Mouse (Mus musculus): ENCODE data around the gene Iqsec2.

The Iqsec2 gene

DNA sequence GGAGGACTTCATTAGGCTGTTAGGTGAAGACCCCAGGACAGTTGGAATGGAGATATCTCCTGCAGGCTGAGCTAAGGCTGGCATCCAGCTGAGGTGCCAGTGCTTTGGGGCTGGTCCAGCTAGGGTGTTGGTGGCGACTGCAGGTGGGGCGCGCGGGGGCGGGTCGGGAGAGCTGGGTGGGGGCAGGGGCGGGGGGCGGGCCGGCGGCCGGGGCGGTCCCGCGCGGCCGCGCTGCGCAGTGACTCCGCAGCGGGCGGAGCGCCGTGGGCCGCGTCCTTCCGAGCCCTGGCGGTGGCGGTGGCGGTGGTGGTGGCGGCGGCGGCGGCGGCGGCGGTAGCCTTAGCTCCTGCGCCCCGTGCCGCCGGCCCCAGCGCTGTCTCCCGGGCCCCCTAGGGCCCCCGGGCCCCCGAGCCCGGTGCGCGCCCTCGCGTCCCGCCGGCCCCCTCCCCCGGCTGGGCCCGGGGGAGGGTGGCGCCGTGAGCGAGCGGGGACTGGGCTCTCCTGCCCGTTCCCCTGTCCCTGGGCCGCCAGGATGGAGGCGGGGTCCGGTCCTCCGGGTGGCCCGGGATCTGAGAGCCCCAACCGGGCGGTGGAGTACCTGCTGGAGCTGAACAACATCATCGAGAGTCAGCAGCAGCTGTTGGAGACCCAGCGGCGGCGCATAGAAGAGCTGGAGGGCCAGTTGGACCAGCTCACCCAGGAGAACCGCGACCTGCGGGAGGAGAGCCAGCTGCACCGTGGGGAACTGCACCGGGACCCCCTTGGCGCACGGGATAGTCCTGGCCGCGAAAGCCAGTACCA is at the start of gene Iqsec2:
Gene Iqsec2 (plus strand): TSS at position 328 of the 801 bp plus-strand sequence.
- DNase-seq (ENCODE audit: low spot score in 2 of 2): peak in 1 of 2 experiments; percentile 13

GRCm38 (mm10) chrX:152097572-152097971 is 46.5 kb upstream of the Iqsec2 start:
- no peak for DNase-seq (ENCODE audit: low spot score in 2 of 2)

DNA sequence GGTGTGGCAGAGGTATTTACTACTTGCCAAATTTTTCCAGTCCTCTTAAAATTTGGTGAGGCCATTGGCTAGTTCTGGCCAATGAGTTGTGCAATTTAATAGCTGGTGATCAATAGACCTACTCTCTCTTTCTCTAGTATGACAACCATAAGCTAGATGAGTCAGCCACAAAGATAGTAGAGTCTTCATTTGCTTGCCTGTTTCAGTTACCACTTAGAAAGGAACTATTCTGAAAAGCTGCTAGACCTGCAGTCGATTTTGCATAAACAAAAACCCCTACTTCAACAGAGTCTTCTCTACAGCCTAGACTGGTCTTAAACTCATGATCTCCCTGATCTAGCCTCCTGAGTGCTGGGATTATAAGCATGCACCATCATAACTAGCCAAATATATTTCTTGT is 22.4 kb upstream of the Iqsec2 start:
- DNase-seq (ENCODE audit: low spot score in 2 of 2): no peak

- DNase-seq (ENCODE audit: low spot score in 2 of 2): no peak
Observed at GRCm38 (mm10) chrX:152130777-152131176, 13.3 kb upstream of the Iqsec2 start.

DNA sequence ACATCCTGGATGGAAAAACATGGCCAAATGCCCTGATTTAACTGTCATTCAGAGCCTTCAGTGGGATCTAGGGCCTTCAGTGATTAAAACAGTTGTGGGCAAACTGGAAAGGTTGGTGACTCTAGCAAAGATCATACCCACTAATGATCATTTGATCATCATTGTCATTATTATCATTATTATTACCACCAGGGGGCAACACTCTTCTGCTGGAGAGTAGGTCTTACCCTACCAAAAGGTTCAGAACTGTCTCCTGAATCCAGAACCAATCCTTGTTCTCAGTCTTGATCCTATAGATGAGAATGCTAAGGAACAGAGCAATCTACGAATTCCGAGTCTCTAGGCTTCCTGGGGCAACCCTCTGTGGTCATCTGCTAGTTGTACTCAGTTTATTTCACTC is 12.0 kb upstream of the Iqsec2 start:
- DNase-seq (ENCODE audit: low spot score in 2 of 2): no peak

DNA sequence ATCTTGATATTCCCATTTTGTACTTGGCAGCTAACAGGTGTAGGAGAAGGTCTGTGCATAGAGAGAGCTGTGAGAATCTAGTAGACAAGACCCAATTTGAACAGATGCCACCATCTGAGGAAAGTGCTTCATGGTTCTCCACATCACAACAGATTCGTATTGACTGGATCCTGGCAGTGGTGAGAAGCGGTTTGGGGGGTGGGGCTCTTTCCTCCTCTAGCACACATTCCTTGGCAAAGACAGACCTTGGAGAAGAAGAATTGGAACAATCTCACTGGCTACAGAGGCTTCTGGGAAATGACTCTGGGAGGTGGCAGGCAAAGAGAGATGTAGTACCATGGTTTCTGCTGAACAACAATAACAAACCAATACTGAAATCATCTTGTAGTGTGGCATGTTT is 8.9 kb upstream of the Iqsec2 start:
- DNase-seq (ENCODE audit: low spot score in 2 of 2): no peak

DNA sequence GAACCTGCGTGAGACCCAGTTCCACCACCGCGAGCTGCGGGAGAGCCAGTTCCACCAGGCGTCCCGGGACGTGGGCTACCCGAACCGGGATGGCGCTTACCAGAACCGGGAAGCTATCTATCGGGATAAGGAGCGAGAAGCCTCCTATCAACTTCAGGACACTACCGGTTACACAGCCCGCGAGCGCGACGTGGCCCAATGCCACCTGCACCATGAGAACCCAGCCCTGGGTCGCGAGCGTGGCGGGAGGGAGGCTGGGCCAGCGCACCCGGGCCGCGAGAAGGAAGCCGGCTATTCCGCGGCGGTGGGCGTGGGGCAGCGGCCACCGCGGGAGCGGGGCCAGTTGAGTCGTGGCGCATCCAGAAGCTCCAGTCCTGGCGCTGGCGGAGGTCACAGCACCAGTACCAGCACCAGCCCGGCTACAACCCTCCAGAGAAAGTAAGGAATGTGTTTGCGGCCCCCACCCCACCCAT is 710 bp downstream of the Iqsec2 start:
- DNase-seq (ENCODE audit: low spot score in 2 of 2): no peak

- no peak for DNase-seq (ENCODE audit: low spot score in 2 of 2)
Observed at GRCm38 (mm10) chrX:152146150-152146549, 2.1 kb downstream of the Iqsec2 start.

- no peak for DNase-seq (ENCODE audit: low spot score in 2 of 2)
Observed at GRCm38 (mm10) chrX:152146691-152147090, 2.6 kb downstream of the Iqsec2 start.

GRCm38 (mm10) chrX:152147451-152148116 is 3.5 kb downstream of the Iqsec2 start:
- DNase-seq (ENCODE audit: low spot score in 2 of 2): peak in 1 of 2 experiments; percentile 34

DNA sequence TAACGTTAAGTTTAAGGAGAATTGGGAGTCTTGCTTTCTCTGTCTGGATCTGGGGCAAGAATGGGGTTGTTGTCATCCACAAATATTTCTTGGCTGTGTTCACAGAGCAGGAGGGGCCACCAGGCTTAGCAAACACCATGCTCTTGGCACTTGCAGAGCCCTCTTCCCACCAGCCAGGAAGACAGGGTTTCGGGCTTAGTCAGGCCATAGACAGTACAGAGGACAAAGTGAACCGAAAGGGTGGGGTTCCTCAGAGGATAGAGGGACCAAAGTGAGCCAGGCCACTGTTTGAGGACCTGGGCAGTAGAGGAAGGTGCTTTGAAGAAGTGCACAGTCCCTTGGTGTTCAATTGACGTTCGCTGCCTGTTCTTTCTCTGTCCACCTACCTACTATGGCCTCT is 4.6 kb downstream of the Iqsec2 start:
- no peak for DNase-seq (ENCODE audit: low spot score in 2 of 2)

DNA sequence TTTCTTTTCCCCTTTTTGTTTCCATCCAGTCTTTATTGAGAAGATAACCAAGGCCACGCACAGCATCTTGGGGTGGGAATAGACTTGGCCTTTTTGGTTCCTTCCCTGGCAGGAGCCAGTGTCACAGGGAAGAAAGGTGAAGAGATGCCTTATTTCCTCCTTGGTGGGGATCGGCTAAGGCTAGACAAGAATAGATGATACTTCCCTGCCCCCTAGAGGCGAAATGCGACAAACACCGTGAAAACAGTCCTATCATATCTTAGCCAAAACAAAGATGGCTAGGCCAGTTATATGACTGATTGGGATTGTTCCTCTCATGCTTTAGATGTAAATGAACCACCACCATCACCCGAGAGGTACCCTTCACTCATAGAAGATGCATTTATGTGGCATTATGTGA is 7.6 kb downstream of the Iqsec2 start:
- peak in 1 of 2 experiments; percentile 34 for DNase-seq (ENCODE audit: low spot score in 2 of 2)

GRCm38 (mm10) chrX:152158294-152158693 is 14.2 kb downstream of the Iqsec2 start:
- no peak for DNase-seq (ENCODE audit: low spot score in 2 of 2)

- no peak for DNase-seq (ENCODE audit: low spot score in 2 of 2)
Observed at GRCm38 (mm10) chrX:152161404-152161803, 17.3 kb downstream of the Iqsec2 start.

DNA sequence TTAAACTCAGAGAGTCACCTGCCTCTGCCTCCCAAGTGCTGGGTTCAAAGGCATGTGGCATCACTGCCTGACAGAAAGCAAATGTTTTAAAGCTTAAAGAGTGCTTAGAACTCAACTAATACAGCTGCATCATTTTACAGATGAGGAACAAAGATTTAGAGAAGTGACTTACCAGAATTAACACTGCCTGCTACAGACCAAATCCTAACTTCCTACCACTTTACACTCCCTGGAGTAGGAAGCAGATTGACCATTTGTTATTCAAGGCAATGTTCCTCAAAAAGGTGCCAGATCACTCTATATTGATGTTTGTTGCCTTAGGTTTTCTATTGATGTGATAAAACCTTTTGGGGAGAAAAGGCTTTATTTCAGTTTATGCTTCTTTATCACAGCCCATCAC is 20.0 kb downstream of the Iqsec2 start:
- DNase-seq (ENCODE audit: low spot score in 2 of 2): no peak

- no peak for DNase-seq (ENCODE audit: low spot score in 2 of 2)
Observed at GRCm38 (mm10) chrX:152166161-152166560, 22.1 kb downstream of the Iqsec2 start.

GRCm38 (mm10) chrX:152168521-152168920 is 24.5 kb downstream of the Iqsec2 start:
- no peak for DNase-seq (ENCODE audit: low spot score in 2 of 2)

GRCm38 (mm10) chrX:152171041-152172026 is 27.3 kb downstream of the Iqsec2 start:
- no peak for DNase-seq (ENCODE audit: low spot score in 2 of 2)

GRCm38 (mm10) chrX:152172487-152172935 is 28.4 kb downstream of the Iqsec2 start:
- peak in 1 of 2 experiments; percentile 32 for DNase-seq (ENCODE audit: low spot score in 2 of 2)

DNA sequence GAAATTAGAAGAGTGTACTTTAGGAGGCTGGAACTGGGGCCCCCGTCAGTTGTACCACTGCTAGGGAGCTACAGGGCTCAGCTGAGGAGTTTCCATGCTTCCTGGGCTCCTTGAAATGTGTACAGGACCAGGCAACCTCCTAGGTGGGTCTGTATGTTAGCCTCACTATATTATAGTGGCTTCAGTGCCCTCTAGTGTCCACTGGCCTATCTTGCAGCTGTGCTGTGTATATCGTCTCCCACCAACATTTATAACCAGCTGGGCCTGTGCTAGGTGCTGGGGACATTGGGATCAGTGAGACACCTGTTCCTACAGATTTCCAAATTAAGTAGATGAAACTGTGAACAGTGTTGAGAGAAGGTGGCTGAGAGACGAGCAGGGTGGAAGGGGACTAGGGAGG is 31.2 kb downstream of the Iqsec2 start:
- DNase-seq (ENCODE audit: low spot score in 2 of 2): no peak

DNA sequence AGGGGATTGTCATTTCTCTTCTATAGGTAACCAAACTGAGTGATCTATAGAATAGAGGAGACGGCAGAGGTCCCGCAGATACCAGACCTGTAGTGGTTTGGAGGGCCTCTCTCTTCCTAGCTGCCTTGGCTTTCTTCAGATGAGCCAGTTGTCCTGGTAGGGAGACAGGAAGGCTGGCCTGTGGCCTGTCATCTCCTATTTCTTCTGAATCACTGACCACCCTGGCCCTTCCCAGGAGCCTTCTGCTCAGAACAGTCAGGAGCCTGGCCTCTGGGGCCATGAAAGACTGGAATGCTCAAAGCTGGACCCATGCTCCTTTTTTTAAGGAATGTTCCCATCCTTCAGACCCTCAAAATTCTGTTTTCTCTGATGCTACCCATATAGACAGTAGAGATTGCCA is 33.8 kb downstream of the Iqsec2 start:
- DNase-seq (ENCODE audit: low spot score in 2 of 2): no peak
